ENCODE assay signal across 9 mouse cellular contexts in the genomic region with DNA sequence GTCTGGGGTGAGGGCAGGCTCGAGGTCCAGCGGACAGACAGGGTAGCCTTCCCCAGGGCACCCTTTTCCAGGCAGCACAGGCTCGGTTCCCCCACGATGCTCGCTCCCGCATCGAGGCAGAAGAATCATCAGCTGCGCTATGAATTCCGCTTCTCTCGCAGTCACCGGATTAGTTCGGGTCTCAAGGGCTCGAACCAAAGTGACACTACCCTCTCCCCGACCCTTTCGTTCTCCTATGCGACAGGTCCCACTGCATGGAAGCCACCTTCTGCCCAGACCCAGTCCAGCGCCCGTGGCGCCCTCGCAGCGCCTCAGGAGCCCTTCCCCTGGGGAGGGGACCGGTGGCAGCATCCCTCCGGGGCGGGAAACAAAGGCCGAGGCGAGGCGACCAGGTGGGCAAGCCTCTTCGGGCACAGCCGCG. TPM values are rescaled to one million over a fixed set of nuclear protein-coding genes. Genes with fewer than 3 reads are reported as not detected.
A peak's percentile ranks its signal among the peaks of the same experiment; 100 is the strongest.
DNase-seq lines count a peak whose midpoint lies in the region; ATAC-seq and TF ChIP-seq lines count a peak whose summit lies in the region.
"Had no signal": no experiment of that assay in that cellular context is flagged by ENCODE, and none has a peak within 500 bp of the region (broad histone marks: within the 10 kb centered on the region; RNA-seq: fewer than 3 reads in every experiment).

No protein-coding gene starts in this region.

- peak overlapping the region; percentile 91 for H3K27ac ChIP-seq in left cerebral cortex, adult 2 months
- peak overlapping the region; percentile 40; the same call in 1 of the 2 replicates for H3K27ac ChIP-seq in cortical plate, adult 2 months (ENCODE audit: insufficient read depth, low read length)
- peak overlapping the region; percentile 86 for H3K27ac ChIP-seq in forebrain, embryonic 16.5 days (ENCODE audit: low read length)
- H3K27ac ChIP-seq in liver, embryonic 13.5 days, result no peak overlapping the region
- no peak overlapping the region for H3K27ac ChIP-seq in stomach, embryonic 15.5 days

- DNase-seq in left cerebral cortex, adult 2 months (ENCODE audit: extremely low spot score in 1 of 2, low spot score in 2 of 2), result peak in 1 of 2 experiments; percentile 49
- DNase-seq in left cerebral cortex, adult 11 months (ENCODE audit: low spot score), result no peak
- DNase-seq in liver, embryonic 13.5 days, result no peak
- DNase-seq in layer of hippocampus, postnatal 10 days (ENCODE audit: low spot score in 2 of 2), result no peak
- DNase-seq in adrenal gland, adult (ENCODE audit: inconsistent age in 2 of 2, low spot score in 1 of 2), result no peak

- H3K4me3 ChIP-seq in left cerebral cortex, adult 2 months, result peak overlapping the region; percentile 78
- H3K4me3 ChIP-seq in cortical plate, adult 2 months (ENCODE audit: insufficient read depth, low read length), result peak overlapping the region; percentile 92
- H3K4me3 ChIP-seq in forebrain, embryonic 16.5 days (replicated peaks; ENCODE audit: low read length), result peak overlapping the region; percentile 87
- peak overlapping the region; percentile 57 for H3K4me3 ChIP-seq in liver, embryonic 13.5 days (replicated peaks)
- peak overlapping the region; percentile 62 for H3K4me3 ChIP-seq in stomach, embryonic 15.5 days (replicated peaks)

- H3K4me1 ChIP-seq in cortical plate, adult 2 months (ENCODE audit: control insufficient read depth, insufficient read depth, low read length), result no peaks in the 10 kb centered on the region
- H3K4me1 ChIP-seq in forebrain, embryonic 16.5 days (replicated peaks; ENCODE audit: control insufficient read depth, insufficient read depth, low read length), result peaks cover 33% of the 10 kb centered on the region
- peaks cover 10% of the 10 kb centered on the region for H3K4me1 ChIP-seq in liver, embryonic 13.5 days (replicated peaks)
- no peaks in the 10 kb centered on the region; the same call in 1 of the 2 replicates for H3K4me1 ChIP-seq in stomach, embryonic 15.5 days

- TF ChIP-seq CTCF in left cerebral cortex, adult 2 months (IDR thresholded peaks at IDR 0.05), result no peak
- no peak for TF ChIP-seq CTCF in cortical plate, adult 2 months (IDR thresholded peaks at IDR 0.05; ENCODE audit: extremely low read depth, insufficient read depth, low read length)

- no peaks in the 10 kb centered on the region for H3K36me3 ChIP-seq in forebrain, embryonic 16.5 days (ENCODE audit: control insufficient read depth, insufficient read depth)
- H3K36me3 ChIP-seq in liver, embryonic 13.5 days, result no peaks in the 10 kb centered on the region
- H3K36me3 ChIP-seq in stomach, embryonic 15.5 days, result no peaks in the 10 kb centered on the region

- 0% methylated on average over 30 of the region's 30 CpGs for WGBS in forebrain, embryonic 16.5 days
- WGBS in liver, embryonic 13.5 days (ENCODE audit: insufficient replicate concordance), result under 1% methylated on average over 30 of the region's 30 CpGs
- 1% methylated on average over 30 of the region's 30 CpGs for WGBS in stomach, embryonic 15.5 days

- no peaks in the 10 kb centered on the region for H3K9me3 ChIP-seq in forebrain, embryonic 16.5 days (ENCODE audit: control insufficient read depth, low read length)
- H3K9me3 ChIP-seq in liver, embryonic 13.5 days (replicated peaks), result no peaks in the 10 kb centered on the region
- H3K9me3 ChIP-seq in stomach, embryonic 15.5 days, result no peaks in the 10 kb centered on the region

- intact Hi-C loops in left cerebral cortex, adult 2 months (cut with DNase I), result loop anchor here (2.0 to 10.0 kb wide), 2 partner anchors 236 to 396 kb away; partner anchors contain the start of gene Cdv3

- peak overlapping the region; percentile 96 for H3K9ac ChIP-seq in forebrain, embryonic 16.5 days (replicated peaks; ENCODE audit: low read depth, low read length)
- H3K9ac ChIP-seq in liver, embryonic 13.5 days, result peak overlapping the region; percentile 22; the same call in 1 of the 2 replicates
- peak overlapping the region; percentile 37; the same call in 1 of the 2 replicates for H3K9ac ChIP-seq in stomach, embryonic 15.5 days

- 0 out of 2 replicates have a peak, but pooled peaks cover 2% of the 10 kb centered on the region for H3K27me3 ChIP-seq in forebrain, embryonic 16.5 days (replicated peaks; ENCODE audit: control insufficient read depth, insufficient read depth, low read length)
- peaks cover 46% of the 10 kb centered on the region for H3K27me3 ChIP-seq in liver, embryonic 13.5 days
- H3K27me3 ChIP-seq in stomach, embryonic 15.5 days (replicated peaks), result peaks cover 11% of the 10 kb centered on the region

- peak overlapping the region; percentile 80 for H3K4me2 ChIP-seq in forebrain, embryonic 16.5 days (ENCODE audit: low read length)
- peak overlapping the region; percentile 68 for H3K4me2 ChIP-seq in liver, embryonic 13.5 days
- H3K4me2 ChIP-seq in stomach, embryonic 15.5 days, result peak overlapping the region; percentile 98

- no peak; the same call in 1 of the 2 replicates for ATAC-seq in forebrain, embryonic 16.5 days
- ATAC-seq in liver, embryonic 13.5 days (ENCODE audit: low read depth), result no peak
- ATAC-seq in stomach, embryonic 15.5 days (ENCODE audit: insufficient read depth, low FRiP score, low read depth), result no peak

- TF ChIP-seq POLR2A in cortical plate, adult 2 months (IDR thresholded peaks at IDR 0.05; ENCODE audit: extremely low read depth, insufficient read depth, low read length), result no peak

RNA-seq across cellular contexts. Expression of gene Tmem108, which starts 0.5 kb away (rescaled TPM):
- 10 to 100 TPM; 30.3 to 31.1 TPM for total RNA-seq in left cerebral cortex, adult 2 months (2021)
- 21.4 and 23.3 TPM in 2 replicates for polyA plus RNA-seq in cortical plate, adult 2 months (2012; rRNA removed)
- polyA plus RNA-seq in forebrain, embryonic 16.5 days (2015; fragmentation: Nextera tagmentation; extraction: Ambion mirVana), result 72.3 and 88.6 TPM in 2 replicates
- 1.5 and 1.8 TPM in 2 replicates for polyA plus RNA-seq in liver, embryonic 13.5 days (2015; fragmentation: Nextera tagmentation; extraction: Ambion mirVana)
- polyA plus RNA-seq in stomach, embryonic 15.5 days (2015; fragmentation: Nextera tagmentation; extraction: Ambion mirVana), result 12.6 and 12.9 TPM in 2 replicates
- total RNA-seq in layer of hippocampus, postnatal 10 days (2021), result 10 to 100 TPM; 44.9 to 46.3 TPM
- total RNA-seq: common myeloid progenitor, adult 5-6 weeks had no signal

Comparison
In these comparisons a context has a peak if more than half of its experiments do, and no peak if none do; other contexts are left out.
1. H3K27ac ChIP-seq: peak in left cerebral cortex, adult 2 months (single experiment), cortical plate, adult 2 months (single experiment) and forebrain, embryonic 16.5 days (single experiment); none in liver, embryonic 13.5 days (single experiment) and stomach, embryonic 15.5 days (single experiment).
2. H3K9ac ChIP-seq: peak in every context shown above with its lines; median percentile 96 in forebrain, embryonic 16.5 days; 37 in stomach, embryonic 15.5 days; 22 in liver, embryonic 13.5 days.
3. Peak in every context shown above with its lines, with median percentiles within 50 percentile points of each other: H3K4me3 ChIP-seq and H3K4me2 ChIP-seq.